Mouse (Mus musculus) T-cell, adult 2 months (primary cell): ENCODE results near the gene Eefsec.

Experiments
- DNase-seq: peaks from one replicate; pipeline ENCODE4 v3.0.0; 2022; ENCODE audit warnings: low spot score

Gene Eefsec

DNA sequence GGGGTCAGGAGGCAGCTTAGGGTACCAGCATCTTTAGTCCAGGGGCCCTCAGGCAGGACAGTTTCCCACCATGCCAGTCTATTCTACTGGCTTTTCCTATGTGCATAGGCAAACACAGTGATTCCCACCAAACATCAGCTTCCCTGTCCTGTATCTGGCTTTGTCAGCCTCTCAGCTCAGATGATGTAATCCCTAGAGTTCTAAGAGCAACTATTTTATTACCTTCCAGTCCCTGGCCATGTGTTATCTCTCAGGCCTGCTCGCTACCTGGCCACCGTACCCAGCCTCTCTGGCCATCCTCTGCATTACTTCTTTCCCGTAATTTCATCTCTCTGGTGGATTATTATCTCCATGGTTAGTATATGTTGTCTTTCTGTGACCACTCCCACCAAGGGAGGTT lies 185.7 kb downstream of the Eefsec start:
- no peak for DNase-seq

DNA sequence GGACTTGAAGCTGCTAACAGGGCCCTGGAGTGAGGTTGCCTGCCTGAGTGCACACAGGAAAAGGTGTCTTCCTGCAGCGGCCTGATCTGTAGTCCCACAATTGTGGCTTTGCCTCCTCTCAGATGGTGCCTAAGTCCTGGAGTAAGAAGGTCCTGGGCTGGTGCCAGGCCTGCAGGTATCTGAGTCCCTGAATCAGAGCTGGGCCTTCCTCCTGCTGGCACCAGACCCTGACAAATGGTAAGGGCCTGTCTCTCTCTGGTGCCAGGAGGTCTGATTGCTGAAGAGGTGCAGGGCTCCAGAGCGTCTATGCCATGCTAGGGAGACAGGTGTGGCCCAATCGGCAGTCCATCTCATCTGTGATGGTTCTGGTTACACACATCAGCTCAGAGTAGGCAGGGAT lies 186.7 kb downstream of the Eefsec start:
- no peak for DNase-seq

DNA sequence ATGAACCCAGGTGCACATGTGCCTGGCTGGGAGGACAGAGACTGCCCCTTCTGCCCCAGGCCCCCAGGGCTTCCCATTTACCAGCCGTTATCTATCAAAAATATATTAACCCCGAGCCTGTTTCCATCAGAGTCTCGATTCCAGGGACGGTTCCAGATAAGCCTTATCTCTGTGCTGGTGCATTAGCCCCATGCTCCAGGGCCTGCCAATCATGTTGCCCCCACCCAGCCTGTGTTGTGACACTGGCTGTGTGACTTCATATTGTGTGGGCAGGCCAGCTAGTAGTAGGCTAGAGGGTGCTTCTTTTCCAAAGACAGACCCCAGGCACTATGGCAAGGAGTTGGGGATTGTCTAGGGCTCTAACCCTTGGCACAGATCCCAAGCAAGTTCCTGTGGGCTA lies 190.9 kb downstream of the Eefsec start:
- no peak for DNase-seq

DNA sequence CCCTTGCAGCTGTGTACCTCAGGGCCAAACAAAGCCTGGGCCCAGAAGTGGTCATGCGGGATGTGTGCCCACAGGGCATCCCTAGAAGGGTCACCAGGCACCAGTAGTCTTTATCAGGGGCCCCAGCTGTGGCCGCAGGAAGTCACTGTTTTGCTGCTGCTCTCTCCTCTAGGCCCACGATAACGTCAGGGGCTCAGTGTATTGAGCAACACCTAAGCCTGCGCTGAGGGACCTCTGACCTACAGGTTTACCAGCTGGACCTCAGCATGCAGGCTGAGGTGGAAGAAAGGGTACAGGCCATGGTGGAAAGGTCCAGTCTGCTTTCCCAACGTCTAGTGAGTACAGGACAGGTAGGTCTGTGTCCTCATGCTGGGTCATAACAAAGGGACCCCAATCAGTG lies 192.3 kb downstream of the Eefsec start:
- no peak for DNase-seq

DNA sequence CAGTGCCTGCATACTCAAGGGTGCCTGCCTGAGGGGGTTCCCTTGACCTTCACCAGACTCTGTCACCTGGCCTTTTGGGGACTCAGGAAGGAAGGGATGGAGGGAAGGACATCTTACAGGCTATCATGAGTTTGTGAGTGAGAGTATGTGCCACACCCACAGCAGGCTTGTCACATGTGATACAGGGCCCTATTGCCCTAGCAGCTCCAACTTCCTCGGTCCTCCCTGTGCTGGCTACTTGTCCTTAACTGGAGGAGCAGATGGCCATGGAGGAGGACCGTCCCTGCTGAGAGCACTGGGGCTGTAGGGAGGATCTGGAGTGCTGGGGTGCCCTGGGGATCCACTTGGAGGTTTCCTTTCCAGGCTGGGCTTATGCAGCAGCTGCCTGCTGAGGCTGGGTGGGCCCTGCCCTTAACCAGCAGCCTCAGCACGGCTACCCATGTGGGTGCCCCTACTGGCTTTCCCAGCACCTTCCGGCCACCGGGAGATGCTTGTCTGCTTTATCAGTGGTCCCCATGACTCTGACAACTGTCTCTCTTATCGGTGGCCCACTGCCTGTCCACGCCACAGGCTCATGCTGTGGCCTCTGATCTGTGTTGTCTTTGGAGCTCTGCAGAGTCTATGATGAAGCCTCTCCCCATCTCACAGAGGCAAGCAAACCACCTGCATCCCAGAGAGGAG lies 194.4 kb downstream of the Eefsec start:
- no peak for DNase-seq

DNA sequence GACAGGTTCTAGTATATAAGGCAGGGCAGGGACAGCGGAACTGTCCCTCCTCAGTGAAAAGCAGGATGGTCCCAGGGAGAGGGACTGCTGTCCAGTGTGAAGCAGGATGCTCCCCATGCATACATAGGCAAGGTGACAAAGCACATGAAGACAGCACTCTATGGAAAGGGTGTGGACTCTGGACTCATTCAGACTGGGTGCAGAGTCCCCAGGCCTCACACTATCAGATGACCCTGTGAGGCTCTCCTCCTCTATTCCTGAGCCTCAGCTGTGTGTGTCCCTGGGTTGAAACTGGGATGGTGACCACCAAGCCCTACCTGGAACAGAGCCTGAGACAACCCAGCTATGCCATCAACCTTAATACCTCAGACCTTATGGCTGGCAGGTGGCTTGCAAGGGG lies 194.9 kb downstream of the Eefsec start:
- DNase-seq, result no peak

DNA sequence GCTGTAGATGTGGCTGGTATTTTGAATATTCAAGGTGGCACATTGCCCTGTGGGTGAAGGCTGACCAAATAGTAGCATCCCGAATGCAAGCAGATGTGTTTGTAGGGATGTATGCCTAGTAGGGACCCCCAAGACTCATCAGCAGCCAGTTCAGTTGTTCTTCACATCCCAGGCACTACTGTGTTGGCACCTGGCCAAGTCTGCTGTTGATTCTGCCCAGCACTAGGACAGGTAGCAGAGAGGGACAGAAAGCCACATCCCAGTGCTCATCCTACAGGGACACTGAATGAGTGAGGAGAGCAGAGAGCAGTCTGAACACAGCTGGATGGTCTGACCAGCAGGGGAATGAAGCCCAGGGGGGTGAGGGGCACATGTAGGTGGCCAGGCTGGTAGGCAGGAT lies 197.1 kb downstream of the Eefsec start:
- no peak for DNase-seq

DNA sequence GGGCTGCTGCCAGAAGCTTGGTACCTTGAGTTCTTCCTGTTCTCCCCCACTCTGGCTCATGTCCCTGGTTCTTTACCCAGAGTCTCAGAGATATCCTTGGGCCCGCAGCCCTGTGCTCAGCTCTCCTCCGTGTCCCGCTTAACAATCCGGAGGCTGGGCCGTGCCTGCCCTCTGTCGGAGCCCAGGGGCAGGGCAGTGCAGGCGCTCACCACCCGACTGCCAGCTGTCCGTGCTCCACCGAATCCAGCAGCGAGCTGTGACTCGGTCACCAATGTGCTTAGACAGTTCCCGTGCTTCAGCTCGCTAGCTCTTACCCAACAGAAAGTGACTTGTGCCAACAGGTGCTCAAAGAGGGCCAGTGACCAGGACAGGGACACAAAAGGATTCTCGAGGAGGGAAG lies 203.7 kb downstream of the Eefsec start:
- no peak for DNase-seq

DNA sequence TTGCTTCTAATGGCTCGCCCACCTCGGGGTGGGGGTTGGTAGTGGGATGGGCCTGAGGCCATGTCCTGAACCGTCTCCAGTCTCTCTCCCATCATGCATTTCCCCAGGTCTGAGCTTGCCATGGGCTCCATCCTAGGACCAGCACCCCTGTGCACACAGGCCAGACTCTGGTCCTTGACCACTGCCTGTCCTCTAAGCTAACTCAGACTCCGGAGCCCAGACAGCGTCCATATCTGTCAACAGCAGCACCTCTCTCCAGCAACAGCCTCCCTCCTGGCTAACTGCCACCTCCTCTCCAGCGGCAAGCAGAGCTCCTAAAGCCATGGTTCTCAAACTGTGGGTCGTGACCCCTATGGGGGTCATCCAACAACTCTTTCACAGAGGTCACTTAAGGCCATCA lies 209.8 kb downstream of the Eefsec start:
- DNase-seq, result no peak

DNA sequence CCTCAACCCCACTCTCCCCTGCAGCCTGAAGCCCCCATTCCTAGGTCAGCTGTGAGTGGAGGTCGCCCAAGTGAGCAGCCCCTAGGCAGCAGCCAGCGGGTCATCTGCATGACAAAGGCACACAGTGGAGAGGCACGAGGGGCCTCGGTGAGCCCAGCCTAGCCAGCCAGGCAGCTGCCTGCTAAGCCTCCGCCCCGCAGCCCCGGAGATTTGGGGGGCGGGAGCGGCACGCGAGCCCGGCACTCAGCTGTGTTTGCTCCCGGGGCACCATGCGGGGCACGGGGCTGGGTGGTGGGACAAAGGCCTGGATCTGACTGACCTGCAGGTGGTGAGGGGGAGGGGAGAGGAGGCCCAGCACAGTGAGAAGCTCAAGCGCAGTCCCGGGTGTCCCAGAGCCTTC lies 210.4 kb downstream of the Eefsec start:
- no peak for DNase-seq

DNA sequence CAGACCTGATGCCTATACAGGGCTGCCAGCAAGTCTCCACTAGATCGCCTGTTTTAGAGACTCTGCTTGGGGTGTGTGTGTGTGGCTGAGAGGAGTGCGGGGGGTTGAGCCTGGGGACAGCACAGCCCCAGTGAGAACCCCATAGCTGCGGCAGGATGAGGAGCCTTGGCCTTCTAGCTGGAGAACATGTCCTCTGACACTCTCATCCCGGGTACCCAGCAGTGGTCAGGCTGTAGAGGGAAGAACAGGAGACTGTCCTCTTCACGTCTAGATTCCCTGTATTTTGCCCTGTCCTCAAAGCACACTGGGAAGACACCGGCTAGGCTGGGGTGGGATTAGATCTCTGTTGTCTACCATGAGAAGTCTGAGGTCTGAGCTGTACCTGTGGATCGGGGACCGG lies 210.9 kb downstream of the Eefsec start:
- no peak for DNase-seq

DNA sequence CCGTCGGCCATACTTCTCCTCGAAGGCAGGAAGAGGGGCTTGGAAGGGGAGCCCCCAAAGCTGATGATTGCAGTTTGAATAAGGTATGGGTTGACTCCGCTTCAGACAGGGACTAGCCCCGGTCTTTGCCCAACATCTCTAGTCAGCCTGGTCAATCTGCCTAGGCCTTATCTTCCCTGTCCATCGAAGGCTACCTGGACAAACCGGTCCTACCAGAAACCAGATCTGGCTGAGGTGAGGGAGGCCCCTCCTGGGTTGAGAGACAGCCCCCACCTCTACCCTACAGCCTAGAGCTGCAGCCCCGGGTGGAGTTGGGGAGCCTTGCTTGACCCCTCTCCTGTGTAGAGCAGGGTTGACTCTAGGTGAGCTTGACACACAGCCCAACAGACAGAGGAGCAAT lies 212.3 kb downstream of the Eefsec start:
- no peak for DNase-seq

DNA sequence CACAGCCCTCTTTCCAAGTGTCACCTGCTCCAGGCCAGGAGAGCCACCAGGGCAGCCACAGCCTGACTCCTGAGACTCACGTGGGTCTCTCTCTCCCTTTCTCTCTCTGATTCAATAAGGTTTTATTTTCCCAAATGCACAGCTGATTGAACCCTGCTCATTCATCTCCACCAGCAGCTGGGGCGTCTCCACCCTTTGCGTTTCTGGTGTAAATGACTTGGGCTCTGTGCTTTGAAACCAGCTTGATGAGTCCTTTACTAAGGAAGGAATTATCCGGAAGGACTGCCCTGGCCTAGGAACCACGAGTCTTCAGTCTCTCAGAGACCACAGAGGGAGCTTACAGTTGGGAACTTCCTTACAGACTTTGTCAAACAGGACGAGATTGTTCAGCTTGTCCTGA lies 214.1 kb downstream of the Eefsec start:
- no peak for DNase-seq

DNA sequence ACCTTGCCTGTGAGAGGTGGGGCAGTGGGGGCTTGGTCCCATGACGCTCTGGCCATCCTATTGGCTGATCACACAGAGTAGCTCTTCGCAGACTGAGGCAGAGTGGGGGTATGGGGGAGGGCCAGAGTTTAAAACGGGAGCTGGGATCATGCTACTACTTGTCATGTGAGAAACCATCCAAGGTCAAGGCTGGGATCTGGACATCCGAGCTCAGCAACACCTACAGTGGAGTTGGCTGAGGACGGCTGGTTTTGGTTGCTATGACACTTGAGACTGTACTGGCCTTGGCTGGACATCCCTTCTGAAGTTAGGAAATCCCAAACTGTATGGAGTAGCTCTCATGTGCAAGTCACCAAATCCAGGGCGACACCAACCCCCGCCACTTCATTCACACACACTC lies 214.5 kb downstream of the Eefsec start:
- no peak for DNase-seq

DNA sequence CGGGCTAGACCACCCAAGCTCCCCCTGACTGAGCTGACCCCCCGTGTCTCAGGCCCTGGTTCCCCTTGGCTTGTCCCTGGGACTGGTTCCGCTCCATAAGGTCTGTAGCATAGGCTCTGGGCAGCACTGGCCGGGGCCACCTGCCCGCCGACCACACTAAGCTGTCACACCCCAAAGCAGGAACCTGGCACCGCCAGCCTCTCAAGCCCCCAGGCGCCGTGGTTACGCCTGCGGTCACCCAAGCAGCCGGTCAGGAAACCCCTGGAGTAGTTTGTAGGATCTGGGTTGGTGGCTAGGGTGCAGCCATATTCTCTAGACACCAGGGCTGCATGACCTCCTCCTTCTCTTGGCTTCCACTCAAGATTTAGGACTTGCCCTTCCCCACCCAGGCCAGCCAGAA lies 217.1 kb downstream of the Eefsec start:
- no peak for DNase-seq

DNA sequence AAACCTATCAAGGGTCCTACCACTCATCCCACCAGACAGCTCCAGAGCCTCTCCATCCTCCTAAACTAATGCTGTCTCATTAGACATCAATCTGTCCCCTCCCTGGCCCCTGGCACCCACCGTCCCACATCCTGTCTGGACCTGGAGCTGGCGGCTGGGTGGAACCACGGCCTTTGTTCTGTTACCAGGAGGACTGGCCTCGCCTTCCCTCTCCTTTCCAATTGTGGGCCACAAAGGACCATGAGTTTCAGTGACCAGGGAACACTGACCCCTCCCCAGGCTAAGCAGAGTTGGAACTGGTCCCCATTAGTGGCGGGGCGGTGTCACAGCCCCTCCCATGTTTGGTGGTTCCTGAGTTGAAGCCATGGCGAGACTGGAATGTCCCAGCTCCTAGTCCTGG lies 218.8 kb downstream of the Eefsec start:
- no peak for DNase-seq

DNA sequence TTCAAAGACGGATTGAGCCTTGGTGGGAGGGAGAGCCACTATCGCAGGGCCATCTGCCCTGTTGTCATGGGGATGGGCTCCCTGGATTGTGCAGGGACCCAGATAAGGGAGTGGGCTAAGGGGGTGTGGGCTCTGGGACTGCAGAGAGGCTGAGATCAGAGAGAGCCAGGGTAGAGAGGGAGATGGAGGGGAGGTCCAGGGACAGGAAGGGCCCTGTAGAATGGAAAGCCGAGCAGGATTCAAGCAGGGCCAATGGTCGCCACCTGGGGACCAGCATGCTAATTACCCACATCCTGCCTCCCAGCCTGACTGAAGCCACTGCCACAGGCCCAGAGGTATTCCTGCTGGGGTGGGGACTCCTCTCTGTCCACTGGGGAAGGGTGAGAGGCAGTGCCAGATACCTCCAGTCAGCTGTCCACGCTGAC lies 219.8 kb downstream of the Eefsec start:
- no peak for DNase-seq

DNA sequence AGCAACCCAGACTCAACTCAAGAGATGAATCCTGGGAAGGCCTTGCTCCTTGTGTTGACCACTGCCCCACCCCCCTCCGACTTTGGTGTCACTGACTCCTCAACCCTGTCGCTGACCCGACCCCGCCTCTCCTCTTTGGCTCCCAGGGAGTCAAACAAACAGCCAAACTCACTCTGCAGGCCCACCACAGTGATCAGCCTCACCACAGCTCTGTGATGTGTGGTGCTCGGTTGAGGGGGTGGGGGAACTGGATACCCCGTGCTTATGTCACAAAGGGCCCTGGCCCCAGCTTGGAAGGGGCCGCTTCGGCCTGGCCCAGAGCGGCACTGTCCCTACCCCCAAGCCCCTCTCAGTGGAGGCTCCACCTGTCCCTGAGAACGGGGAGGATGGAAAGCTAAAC lies 224.4 kb downstream of the Eefsec start, which contains the start of gene Dnajb8:
TSS of gene Dnajb8 (plus strand) at position 301 of the 400 bp plus-strand sequence.
- DNase-seq, result no peak

DNA sequence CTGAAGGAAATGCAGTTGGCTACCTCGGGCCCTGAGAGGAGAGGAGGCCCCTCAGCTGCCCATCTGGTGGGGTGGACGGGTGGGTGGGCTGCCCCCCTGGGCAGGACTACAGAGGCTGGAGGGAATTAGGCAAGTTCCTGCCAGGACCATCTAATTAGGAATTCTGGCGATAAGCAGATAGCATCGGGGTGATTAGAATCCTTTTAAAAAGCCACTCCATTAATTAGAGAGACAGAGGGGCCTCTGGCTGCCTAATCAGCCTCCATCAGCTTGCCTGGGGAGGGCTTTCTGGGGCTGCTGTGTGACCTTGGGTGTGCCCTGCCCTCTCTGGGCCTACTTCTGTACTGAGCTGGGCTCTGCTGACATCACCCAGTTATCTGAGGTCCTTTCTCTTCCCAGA lies 227.2 kb downstream of the Eefsec start:
- no peak for DNase-seq

DNA sequence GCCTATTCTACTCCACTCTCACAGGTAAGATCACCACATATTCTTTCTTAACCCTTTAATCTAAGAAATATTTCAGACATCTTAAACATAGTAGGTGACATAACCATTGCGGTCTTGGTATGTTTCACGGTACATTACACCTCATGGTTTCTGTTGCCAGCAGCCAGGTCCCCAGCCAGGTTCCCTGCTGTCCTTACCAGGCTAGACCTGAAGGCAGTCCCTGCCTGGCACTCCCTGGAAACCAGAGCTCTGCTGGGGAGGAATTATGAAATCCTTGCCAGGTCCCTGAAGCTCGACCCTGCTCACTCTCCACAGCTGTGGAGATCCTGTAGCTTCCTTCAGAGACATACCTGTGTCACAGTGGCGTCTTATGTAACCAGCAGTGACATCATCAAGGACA lies 230.1 kb downstream of the Eefsec start:
- no peak for DNase-seq

DNA sequence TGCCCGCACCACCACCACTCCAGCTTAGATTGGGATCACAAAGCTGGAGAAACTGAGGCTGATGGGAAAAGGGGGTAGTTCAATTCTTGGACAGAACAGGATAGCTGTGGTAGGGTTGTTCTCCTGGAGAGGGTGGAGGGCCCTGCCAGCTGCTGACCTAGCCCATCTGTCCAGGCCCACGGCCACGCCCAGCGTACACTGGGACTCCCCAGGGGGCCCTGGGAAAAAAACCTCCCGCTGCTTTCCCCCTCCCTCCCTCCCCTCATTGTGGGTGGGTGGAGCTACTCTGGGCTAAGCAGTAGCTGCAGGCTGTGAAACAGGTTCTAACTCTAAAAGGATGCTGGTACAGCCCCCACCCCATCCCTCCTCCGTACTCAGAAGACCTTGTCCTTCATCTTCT lies 230.5 kb downstream of the Eefsec start:
- DNase-seq, result no peak

DNA sequence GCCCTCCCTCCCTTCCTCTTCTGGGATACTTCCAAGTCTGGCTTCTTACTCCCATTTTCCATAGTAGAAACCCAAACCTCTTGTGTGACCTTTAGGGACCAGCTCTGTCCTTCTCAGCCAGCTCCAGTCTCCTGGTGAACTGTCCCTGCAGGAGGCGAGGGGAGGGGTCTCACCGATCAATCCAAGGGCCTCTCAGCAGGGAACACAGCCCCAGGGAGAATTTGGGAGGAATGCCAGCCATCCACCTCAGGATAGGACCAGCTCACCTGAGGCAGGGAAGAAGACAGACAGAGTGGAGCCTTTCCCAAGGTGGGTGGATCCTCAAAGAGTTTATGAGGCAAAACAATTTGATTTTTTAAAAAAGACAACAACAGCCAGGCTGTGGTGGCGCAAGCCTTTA lies 236.2 kb downstream of the Eefsec start:
- DNase-seq, result no peak

DNA sequence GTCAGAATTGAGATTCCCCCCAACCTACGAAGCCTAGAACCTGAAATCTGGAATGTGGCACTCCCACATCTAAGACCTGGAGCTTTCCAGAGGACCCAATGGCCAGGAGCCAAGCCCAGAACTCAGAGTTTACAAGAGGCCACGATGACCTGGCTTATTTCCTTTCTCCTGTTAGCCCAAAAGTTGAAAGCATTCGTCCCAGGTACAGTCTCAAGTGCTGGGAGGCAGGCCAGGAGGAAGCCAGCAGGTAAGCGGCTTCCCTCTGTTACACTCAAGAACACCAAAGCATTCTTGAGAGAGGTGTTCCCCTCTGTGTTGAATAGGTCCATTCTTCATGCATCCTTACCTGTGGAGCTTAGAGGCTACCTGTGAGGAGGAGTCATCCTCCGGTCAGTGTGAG lies 236.9 kb downstream of the Eefsec start:
- DNase-seq, result no peak

DNA sequence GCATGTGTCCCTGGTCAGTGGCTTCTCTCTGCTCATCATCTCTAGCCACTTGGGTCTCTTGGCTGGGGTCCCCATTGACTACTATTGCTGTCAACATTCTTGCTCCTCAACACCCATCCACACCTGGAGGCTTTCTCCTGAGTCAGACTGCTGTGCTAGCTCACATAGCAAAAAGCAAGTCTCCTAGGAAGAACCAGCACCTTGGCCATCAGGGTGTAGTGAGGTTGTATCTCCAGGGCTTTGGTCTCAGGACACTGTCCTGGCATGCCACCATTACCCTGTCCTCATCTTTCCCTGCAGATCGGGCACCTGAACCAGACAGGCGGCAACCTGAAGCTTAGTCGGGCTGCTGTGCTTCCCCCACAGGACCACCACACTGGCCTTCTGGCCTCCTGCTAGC lies 238.0 kb downstream of the Eefsec start:
- DNase-seq, result no peak
